Mouse (Mus musculus) frontal cortex, adult (tissue): ENCODE data around the gene Uchl4.
"Not testable (repeated sequence)": the region's sequence is repeated elsewhere in the genome, so short reads cannot be mapped to it uniquely, and the experiment has no call there.

Experiments
- ATAC-seq: cut with Nextera tagmentation; 2 replicates; pipeline ENCODE4 v1.9.2; 2017; ENCODE audit warnings: mild to moderate bottlenecking, moderate library complexity, mixed read lengths; ENCODE audit not compliant: low TSS enrichment

Uchl4 gene

GRCm38 (mm10) chr9:64234768-64235435, at the start of gene Uchl4:
Uchl4 (plus strand) TSS chr9:64235201.
- ATAC-seq, result no peak

GRCm38 (mm10) chr9:64193879-64194278, 41.1 kb upstream of the Uchl4 start:
- ATAC-seq, result no peak

- ATAC-seq, result peak; percentile 91
Observed at GRCm38 (mm10) chr9:64195554-64195953, 39.4 kb upstream of the Uchl4 start.

GRCm38 (mm10) chr9:64197524-64197923, 37.5 kb upstream of the Uchl4 start:
- ATAC-seq, result no peak

GRCm38 (mm10) chr9:64198068-64198762, 36.8 kb upstream of the Uchl4 start:
- no peak for ATAC-seq

GRCm38 (mm10) chr9:64198763-64199418, 36.1 kb upstream of the Uchl4 start:
- ATAC-seq, result not testable (repeated sequence)

- ATAC-seq, result no peak
Observed at GRCm38 (mm10) chr9:64199897-64200296, 35.1 kb upstream of the Uchl4 start.

GRCm38 (mm10) chr9:64202331-64202730, 32.7 kb upstream of the Uchl4 start:
- ATAC-seq, result no peak

- no peak for ATAC-seq
Observed at GRCm38 (mm10) chr9:64202866-64203265, 32.1 kb upstream of the Uchl4 start.

GRCm38 (mm10) chr9:64207509-64208084, 27.4 kb upstream of the Uchl4 start:
- peak; percentile 47; the same call in 1 of the 2 replicates for ATAC-seq

- no peak for ATAC-seq
Observed at GRCm38 (mm10) chr9:64214452-64214851, 20.5 kb upstream of the Uchl4 start.

- no peak for ATAC-seq
Observed at GRCm38 (mm10) chr9:64216090-64216489, 18.9 kb upstream of the Uchl4 start.

GRCm38 (mm10) chr9:64216641-64217040, 18.4 kb upstream of the Uchl4 start:
- ATAC-seq, result no peak

- no peak for ATAC-seq
Observed at GRCm38 (mm10) chr9:64217887-64218286, 17.1 kb upstream of the Uchl4 start.

- no peak for ATAC-seq
Observed at GRCm38 (mm10) chr9:64219305-64219704, 15.7 kb upstream of the Uchl4 start.

GRCm38 (mm10) chr9:64219772-64220420, 15.1 kb upstream of the Uchl4 start:
- no peak for ATAC-seq

GRCm38 (mm10) chr9:64220603-64221002, 14.4 kb upstream of the Uchl4 start:
- no peak for ATAC-seq

GRCm38 (mm10) chr9:64221480-64221879, 13.5 kb upstream of the Uchl4 start:
- ATAC-seq, result peak; percentile 64

GRCm38 (mm10) chr9:64222098-64222497, 12.9 kb upstream of the Uchl4 start:
- 0 out of 2 replicates have a peak, but pooled peaks have one; percentile 15 for ATAC-seq

GRCm38 (mm10) chr9:64225805-64226204, 9.2 kb upstream of the Uchl4 start:
- ATAC-seq, result no peak

GRCm38 (mm10) chr9:64227736-64228135, 7.3 kb upstream of the Uchl4 start:
- ATAC-seq, result no peak

GRCm38 (mm10) chr9:64228972-64229371, 6.0 kb upstream of the Uchl4 start:
- ATAC-seq, result peak; percentile 55
